Mouse (Mus musculus): ENCODE data around the gene Coq4.

GRCm38 (mm10) chr2:29802827-29803201 lies 15.5 kb downstream of the Coq4 start:
- TF ChIP-seq CTCF (IDR thresholded peaks at IDR 0.05; ENCODE audit: low read depth) (no peak), EP300 (IDR thresholded peaks at IDR 0.05; ENCODE audit: low read depth) (no peak)

All from heart, postnatal 0 days (tissue).